Mouse (Mus musculus) liver, adult 2 months (tissue): ENCODE data around the gene Slc24a2.

Source experiments
- CTCF ChIP-seq: fragments of 200-500 bp; IDR thresholded peaks from 2 replicates; pipeline ENCODE4 v1.5.1; 2011; ENCODE audit warnings: low read depth, low read length, control low read depth
- POLR2A ChIP-seq: fragments of 200-500 bp; IDR thresholded peaks from 2 replicates; pipeline ENCODE4 v1.6.1; 2011; ENCODE audit warnings: low read length, control low read depth; ENCODE audit not compliant: insufficient read depth; ENCODE audit errors: extremely low read depth

DNA sequence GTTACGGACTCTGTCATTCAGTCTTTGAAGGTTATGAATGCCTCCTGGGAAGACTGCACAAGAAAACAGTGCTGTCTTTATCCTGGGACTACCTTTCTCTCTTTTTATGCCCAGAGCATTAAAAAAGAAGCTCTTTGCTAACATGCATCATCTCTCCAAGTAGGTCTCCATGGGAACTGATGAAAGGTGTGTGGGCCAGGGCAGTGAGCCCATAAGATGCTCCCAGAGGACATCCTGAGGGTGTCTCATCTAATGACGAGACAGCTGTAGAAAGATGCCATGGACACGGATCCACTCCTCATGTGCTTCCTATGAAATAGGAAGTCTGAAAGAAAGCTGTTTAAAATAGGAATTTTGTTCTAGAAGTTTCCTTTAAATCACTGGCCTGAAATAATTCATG is 212.8 kb downstream of the Slc24a2 start:
- TF ChIP-seq POLR2A (no peak), CTCF (no peak)
